Mouse (Mus musculus) layer of hippocampus, postnatal 36 days (tissue): ENCODE measurements at regions not wholly inside any gene's neighbourhood (a gene's known extent, or its start where the extent isn't known, plus 50 kb on each side); places are given as distances from the start of the nearest gene placed in this dataset.

Source experiments
- DNase-seq, 2 experiments: peaks; one replicate each; pipeline ENCODE4 v3.0.0; 2022

GRCm38 (mm10) chr17:68916531-68916930, 90.1 kb downstream of the Tmem200c start:
- no peak for DNase-seq

GRCm38 (mm10) chr17:68918228-68918627, 91.8 kb downstream of the Tmem200c start:
- no peak for DNase-seq

DNA sequence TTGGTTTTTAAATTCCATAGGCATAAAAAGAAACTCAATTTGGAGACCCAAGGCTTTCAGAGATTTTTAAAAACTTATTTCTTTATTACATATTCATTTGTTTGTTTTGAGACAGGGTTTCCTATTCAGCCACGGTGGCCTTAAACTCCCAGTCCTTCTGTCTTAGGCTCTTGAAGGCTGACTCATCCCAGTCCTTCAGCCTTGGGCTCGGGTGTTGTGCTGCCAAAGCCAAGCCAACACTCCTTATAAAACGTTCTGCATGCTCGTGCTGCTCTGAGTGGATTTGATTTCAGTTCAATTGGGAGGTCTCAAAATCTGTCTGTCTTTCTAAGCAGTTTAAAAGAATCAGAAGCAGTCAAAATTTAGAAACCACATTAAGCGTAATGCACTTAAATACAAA, 96.8 kb downstream of the Tmem200c start:
- DNase-seq: no peak

DNA sequence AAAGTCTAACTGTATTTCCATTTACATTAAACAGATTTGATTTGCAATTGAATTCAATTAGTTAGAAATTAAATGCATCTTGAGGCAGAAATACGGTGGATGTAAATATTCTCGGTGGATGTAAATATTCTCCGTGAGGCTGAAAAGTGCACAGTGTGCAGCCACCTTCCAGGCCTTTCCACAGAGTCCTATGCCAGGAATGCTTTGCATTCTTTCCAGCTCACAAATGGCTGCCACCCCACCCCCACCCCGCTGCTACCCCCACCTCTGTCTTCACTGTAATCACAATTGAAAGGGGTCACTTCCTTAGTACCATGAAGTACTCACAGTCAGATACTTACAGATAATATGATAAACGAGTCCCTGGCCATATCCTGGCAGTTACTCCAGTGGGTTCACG, 101.0 kb downstream of the Tmem200c start:
- DNase-seq: no peak

DNA sequence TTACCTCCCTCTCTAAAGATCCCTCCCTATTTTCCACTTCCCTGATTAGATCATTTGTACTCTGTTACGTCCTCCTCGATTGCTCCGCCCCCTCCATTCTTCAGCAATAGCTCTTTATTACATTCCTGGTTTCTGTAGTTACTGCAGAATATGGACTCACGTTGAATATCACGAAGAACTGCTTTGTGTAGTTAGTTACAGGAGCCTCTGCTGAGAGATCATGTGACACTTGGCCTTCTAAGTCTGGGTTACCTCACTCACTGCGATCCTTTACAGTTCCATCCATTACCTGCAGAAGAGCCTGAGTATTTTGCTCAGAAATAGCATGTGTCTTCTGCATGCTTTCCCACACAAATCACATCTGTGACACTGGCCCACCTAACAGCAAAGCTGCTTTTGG, 102.3 kb downstream of the Tmem200c start:
- no peak for DNase-seq

DNA sequence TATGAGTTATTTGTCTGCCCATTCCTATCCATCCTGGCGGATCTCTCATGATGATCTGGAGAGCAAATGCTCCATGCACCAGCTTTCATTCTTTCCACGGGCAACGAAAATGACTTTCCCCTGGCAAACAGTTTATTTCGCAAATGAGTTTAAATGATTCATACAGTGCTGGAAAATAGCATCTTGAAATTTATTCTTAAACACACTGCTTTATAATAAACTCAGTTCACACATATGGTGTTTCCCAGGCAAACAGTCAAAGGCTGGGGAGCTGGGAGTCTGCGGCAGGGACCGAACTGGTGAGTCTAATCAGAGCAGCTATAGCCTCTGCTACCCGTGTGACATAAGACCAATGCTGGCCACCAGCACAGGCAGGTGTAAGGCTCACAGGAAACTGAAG, 106.8 kb downstream of the Tmem200c start:
- no peak for DNase-seq

DNA sequence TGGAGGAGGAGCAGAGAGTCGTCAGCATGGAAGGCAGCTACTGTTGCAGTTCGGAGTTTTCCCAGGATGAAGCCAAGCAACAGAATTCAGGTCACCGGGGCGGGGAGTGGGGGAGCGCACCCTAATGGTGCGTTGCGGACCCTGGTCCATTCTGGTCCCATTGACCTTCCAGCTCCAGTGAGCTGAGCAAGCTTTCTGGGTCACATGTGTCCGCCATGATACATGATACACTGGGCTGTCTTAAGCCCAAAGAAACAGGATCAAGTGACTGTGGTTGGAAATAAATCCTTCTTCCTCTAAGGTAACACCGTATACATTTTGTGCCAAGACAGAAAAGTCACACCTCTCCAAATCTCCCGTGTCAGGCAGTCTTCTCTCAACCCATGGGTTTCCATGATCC, 107.6 kb downstream of the Tmem200c start:
- no peak for DNase-seq

GRCm38 (mm10) chr17:68936016-68936415, 109.6 kb downstream of the Tmem200c start:
- no peak for DNase-seq

- DNase-seq: no peak
These were observed 119.2 kb upstream of the Epb41l3 start for GRCm38 (mm10) chr17:68956275-68956674.

- DNase-seq: no peak
These were observed 114.3 kb upstream of the Epb41l3 start for GRCm38 (mm10) chr17:68961160-68961559.

DNA sequence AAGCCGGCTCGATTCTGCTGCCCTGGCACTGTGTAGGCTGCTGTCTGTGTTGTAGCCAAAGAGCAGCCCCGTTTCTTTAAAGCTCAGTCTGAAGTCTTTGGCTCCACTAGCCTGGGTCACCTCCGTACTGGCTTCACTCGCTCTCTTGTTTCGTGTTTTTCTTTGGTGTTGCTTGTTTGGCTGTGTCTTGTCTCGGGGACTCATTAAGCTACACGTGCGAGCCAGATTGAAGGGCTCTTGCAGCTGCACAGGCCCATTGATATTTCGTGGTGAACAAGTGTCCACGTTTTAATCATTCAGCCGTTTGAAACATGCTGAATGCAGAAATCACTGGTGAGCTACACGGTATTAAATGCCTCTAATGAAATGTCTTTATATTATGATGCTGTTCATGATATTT, 99.9 kb upstream of the Epb41l3 start:
- DNase-seq: no peak

DNA sequence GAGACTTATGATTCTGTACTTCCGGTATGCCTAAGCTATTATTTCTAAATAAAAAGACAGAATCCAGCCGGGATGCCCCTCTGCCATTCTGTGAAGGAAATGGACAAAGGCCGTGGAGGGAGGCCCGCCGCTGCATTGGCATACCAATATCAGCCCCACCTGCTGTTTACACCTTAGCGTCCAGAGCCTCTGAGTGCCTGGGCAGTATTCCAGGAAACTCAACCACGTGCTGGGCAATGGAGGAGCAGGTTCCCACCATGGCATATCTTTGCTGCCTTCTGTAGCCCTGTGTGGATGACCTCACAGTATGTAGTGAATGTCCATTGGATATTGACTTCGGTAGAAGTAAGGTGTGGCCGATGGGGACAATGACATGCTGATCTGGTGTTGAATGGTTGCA, 97.3 kb upstream of the Epb41l3 start:
- DNase-seq: no peak

GRCm38 (mm10) chr17:68981120-68981519, 94.4 kb upstream of the Epb41l3 start:
- DNase-seq: peak; percentile 4 to 5

- DNase-seq: no peak
These were observed 93.4 kb upstream of the Epb41l3 start for GRCm38 (mm10) chr17:68982094-68982493.

DNA sequence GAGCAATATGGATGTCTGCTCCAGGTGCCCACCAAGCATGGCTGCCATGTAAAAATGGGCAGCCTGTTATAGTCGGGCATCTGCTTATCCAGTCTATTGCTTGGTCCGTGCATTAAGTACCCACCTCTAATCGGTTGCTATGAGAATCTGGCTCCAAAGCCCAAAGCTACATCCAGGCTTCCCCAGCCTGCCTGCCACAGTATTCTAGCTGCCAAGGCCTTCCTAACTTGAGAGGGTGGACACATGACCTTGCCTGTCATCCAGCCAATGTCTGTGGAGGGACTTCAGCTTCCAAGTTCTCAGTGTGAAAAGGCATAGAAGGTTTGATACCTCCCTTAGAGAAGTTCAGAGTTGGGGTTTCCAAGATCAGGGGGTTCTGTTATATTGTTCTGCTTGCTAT, 75.6 kb upstream of the Epb41l3 start:
- no peak for DNase-seq

DNA sequence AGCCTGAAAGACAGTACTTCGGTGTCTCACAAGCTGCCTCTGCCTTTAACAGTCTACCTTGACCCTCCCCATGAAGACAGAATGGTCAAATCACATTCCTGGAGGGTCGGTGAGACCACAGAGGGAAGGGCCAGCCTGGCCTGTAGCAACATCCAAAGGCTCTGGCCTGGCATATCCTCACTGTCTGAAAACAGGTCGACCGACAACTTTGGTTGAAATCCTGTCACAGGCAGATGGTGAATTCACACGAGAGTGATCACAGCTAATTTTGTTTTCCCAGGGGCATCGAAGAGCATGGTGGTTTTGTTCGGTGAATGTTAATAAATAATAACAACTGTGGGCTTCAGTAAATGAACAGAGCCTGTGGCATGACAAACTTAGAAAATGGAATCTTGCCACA, 71.4 kb upstream of the Epb41l3 start:
- no peak for DNase-seq

DNA sequence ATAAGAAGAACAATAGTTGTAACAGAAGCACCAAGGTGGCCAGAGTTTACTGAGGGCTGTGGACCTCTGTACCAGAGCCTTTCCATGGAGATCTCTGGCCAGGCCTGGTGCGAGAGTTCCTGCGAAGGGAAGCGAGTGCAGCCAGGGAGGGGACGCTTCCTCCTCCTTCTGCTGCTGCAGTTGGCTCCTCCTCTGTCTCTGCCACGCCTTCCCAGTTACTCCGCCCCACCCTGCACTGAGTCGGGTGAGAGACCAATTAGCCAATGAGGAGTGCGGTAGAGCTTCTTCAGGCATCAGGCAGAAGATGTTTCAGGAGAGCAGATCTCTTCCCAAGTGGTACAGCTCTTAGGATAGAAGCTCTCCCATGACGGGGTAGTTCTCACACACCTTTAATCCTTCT, 69.2 kb upstream of the Epb41l3 start:
- no peak for DNase-seq
